Mouse (Mus musculus): ENCODE data around the gene Cga. TPM values are rescaled to one million over a fixed set of nuclear protein-coding genes. Genes with fewer than 3 reads are reported as not detected.
A peak's percentile ranks its signal among the peaks of the same experiment; 100 is the strongest.

Cga gene
- total and polyA plus RNA-seq, 2 experiments from 2014 or later, result not detected

DNA sequence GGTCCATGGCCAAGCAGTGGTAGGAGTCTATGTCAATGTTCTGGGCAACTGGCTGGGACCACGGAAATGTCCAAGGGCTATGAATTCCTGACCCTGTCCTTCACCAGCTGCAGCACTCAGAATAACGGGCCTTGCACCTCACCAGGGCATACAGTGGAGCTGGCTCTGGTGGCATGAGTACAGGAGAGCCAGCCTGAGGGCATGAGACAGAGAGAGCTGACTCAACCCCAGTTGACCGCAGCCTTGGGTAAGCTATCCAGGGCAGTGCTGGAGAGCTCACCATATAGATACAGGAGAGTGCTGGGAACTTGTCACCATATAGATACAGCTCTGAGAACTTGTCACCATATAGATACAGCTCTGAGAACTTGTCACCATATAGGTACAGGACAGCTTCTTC lies 34.2 kb upstream of the Cga start:
- H3K9ac ChIP-seq (replicated peaks; ENCODE audit: low read length), result no peak overlapping the region
- H3K9me3 ChIP-seq (ENCODE audit: low read length), result no peaks in the 10 kb centered on the region
- TF ChIP-seq CTCF (IDR thresholded peaks at IDR 0.05; ENCODE audit: low read depth), result no peak
- no peak overlapping the region for H3K4me3 ChIP-seq (ENCODE audit: low read length)
- no peak overlapping the region for H3K27ac ChIP-seq
- DNase-seq (ENCODE audit: low spot score), result no peak
- no peak for ATAC-seq
- H3K4me1 ChIP-seq (ENCODE audit: insufficient read depth, low read length), result no peaks in the 10 kb centered on the region
- no peaks in the 10 kb centered on the region for H3K27me3 ChIP-seq (ENCODE audit: insufficient read depth, low read length)
- no peaks in the 10 kb centered on the region for H3K36me3 ChIP-seq (ENCODE audit: insufficient read depth, low read length)
- 89% methylated on average over 3 of the region's 3 CpGs for WGBS
- H3K4me2 ChIP-seq (ENCODE audit: low read depth, low read length), result no peak overlapping the region

DNA sequence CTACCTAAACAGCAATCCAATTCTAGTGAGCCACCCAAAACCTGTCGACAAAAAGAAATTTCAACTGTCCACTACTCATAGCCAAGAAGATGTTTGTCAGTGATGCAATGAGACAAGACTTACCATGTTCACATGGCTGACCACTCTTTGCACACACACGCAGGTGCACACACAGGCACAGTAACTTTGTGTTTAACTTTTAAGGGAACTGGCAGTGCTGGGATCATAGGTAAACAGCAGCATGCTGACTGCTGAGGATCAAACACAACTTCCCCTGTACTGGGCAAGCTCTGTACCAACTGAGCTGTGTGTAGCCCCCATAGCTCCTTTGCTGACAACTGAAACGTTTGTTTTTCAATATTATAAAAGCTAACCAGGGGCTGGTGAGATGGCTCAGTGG lies 32.1 kb upstream of the Cga start:
- ATAC-seq, result no peak
- no peak overlapping the region for H3K4me3 ChIP-seq (ENCODE audit: low read length)
- no peak overlapping the region for H3K9ac ChIP-seq (replicated peaks; ENCODE audit: low read length)
- TF ChIP-seq CTCF (IDR thresholded peaks at IDR 0.05; ENCODE audit: low read depth), result no peak
- H3K27me3 ChIP-seq (ENCODE audit: insufficient read depth, low read length), result no peaks in the 10 kb centered on the region
- H3K27ac ChIP-seq, result no peak overlapping the region
- H3K4me2 ChIP-seq (ENCODE audit: low read depth, low read length), result no peak overlapping the region
- no peaks in the 10 kb centered on the region for H3K4me1 ChIP-seq (ENCODE audit: insufficient read depth, low read length)
- H3K36me3 ChIP-seq (ENCODE audit: insufficient read depth, low read length), result no peaks in the 10 kb centered on the region
- no peak for DNase-seq (ENCODE audit: low spot score)
- no peaks in the 10 kb centered on the region for H3K9me3 ChIP-seq (ENCODE audit: low read length)
- WGBS, result 86% methylated on average over 3 of the region's 3 CpGs

DNA sequence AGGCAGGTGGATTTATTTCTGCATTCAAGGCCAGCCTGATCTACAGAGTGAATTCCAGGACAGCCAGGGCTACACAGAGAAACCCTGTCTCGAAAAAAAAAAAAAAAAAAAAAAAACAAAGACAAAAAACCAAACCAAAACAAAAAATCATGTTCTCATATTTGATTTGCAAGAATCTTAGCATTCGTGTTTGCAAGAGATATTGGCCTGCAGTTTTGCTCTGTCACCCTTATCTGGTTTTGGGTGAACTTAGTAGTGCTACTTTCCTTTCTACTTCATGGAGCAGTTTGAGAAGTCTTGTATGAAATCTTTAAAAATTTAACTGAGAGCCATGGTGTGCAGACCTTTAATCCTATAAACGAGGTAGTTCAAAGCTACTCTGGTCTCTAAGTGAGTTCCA lies 23.8 kb upstream of the Cga start:
- Histone ChIP-seq H3K4me1 (ENCODE audit: insufficient read depth, low read length) (no peaks in the 10 kb centered on the region), H3K27ac (no peak overlapping the region), H3K27me3 (ENCODE audit: insufficient read depth, low read length) (no peaks in the 10 kb centered on the region), H3K9ac (replicated peaks; ENCODE audit: low read length) (no peak overlapping the region), H3K4me3 (ENCODE audit: low read length) (no peak overlapping the region), H3K9me3 (ENCODE audit: low read length) (no peaks in the 10 kb centered on the region), H3K36me3 (ENCODE audit: insufficient read depth, low read length) (no peaks in the 10 kb centered on the region), H3K4me2 (ENCODE audit: low read depth, low read length) (no peak overlapping the region)
- DNase-seq (ENCODE audit: low spot score), result no peak
- TF ChIP-seq CTCF (IDR thresholded peaks at IDR 0.05; ENCODE audit: low read depth), result no peak
- 83% methylated on average over 3 of the region's 3 CpGs for whole genome bisulfite sequencing
- ATAC-seq, result no peak

DNA sequence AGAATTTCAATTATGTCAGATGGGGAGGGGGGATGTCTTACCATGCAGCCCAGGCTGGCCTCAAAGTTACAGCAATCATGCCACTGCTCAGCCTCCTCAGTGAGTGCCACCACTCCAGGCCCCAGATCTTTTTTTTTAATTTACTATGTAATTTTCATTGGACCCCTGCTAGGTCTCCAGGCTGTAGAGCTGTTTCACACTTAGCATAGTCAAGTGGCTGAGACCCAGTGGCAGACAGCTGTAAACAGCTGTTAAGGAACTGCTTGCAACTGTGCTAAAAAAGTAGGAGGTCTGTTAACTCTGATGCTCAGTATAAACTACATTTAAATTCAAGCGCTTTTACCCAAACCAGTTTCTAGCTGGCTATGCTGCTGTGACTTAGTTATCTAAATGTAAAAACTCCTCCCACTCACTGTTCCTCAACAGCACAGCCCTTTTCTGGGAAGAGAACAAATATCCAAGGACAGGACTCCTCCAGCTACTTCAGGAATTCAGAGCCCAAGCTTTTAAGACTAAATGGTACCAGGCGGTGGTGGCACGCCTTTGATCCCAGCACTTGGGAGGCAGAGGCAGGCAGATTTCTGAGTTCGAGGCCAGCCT lies 20.6 kb upstream of the Cga start:
- Histone ChIP-seq H3K4me2 (ENCODE audit: low read depth, low read length) (no peak overlapping the region), H3K4me1 (ENCODE audit: insufficient read depth, low read length) (no peaks in the 10 kb centered on the region), H3K36me3 (ENCODE audit: insufficient read depth, low read length) (no peaks in the 10 kb centered on the region), H3K9ac (replicated peaks; ENCODE audit: low read length) (no peak overlapping the region), H3K27ac (no peak overlapping the region), H3K27me3 (ENCODE audit: insufficient read depth, low read length) (no peaks in the 10 kb centered on the region), H3K9me3 (ENCODE audit: low read length) (no peaks in the 10 kb centered on the region), H3K4me3 (ENCODE audit: low read length) (no peak overlapping the region)
- no peak for TF ChIP-seq CTCF (IDR thresholded peaks at IDR 0.05; ENCODE audit: low read depth)
- DNase-seq (ENCODE audit: low spot score) (no peak), ATAC-seq (no peak)
- WGBS, result 96% methylated on average over 4 of the region's 4 CpGs

- Histone ChIP-seq H3K4me3 (ENCODE audit: low read length) (no peak overlapping the region), H3K9ac (replicated peaks; ENCODE audit: low read length) (no peak overlapping the region), H3K4me1 (ENCODE audit: insufficient read depth, low read length) (no peaks in the 10 kb centered on the region), H3K9me3 (ENCODE audit: low read length) (no peaks in the 10 kb centered on the region), H3K36me3 (ENCODE audit: insufficient read depth, low read length) (no peaks in the 10 kb centered on the region), H3K27me3 (ENCODE audit: insufficient read depth, low read length) (no peaks in the 10 kb centered on the region), H3K27ac (no peak overlapping the region), H3K4me2 (ENCODE audit: low read depth, low read length) (no peak overlapping the region)
- no peak for ATAC-seq
- DNase-seq (ENCODE audit: low spot score), result no peak
- no peak for TF ChIP-seq CTCF (IDR thresholded peaks at IDR 0.05; ENCODE audit: low read depth)
- 42% methylated on average over 1 of the region's 1 CpGs for WGBS
Observed at GRCm38 (mm10) chr4:34874234-34874633, 19.3 kb upstream of the Cga start.

DNA sequence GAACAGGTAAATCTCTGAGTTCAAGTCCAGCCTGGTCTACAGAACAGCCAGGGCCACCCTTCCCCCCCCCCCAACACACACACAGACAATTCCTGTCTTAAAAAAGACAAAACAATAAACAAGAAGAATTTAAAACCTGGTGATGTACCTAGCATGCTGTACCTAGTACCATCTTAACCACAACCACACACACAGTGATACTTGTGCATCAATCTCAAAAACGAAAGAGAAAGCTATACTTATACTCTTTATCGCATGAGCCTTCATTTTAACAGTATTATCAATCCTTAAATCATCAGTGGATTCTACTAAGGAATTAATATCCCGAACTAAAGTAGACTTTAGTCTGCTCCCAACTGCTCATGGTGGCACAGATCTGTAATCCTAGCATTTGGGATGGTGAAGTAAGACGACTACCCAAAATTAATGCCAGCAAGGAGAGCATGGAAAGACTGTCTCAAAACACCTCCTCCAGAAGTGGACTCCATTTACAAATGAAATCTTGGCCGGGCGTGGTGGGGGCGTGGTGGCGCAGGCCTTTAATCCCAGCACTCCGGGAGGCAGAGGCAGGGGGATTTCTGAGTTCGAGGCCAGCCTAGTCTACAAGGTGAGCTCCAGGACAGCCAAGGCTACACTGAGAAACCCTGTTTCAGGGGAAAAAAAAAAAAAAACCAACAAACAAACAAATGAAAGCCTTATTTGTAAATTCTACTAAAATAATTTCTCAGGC lies 12.5 kb upstream of the Cga start:
- Histone ChIP-seq H3K36me3 (ENCODE audit: insufficient read depth, low read length) (no peaks in the 10 kb centered on the region), H3K9me3 (ENCODE audit: low read length) (no peaks in the 10 kb centered on the region), H3K4me1 (ENCODE audit: insufficient read depth, low read length) (peaks cover 11% of the 10 kb centered on the region; the same call in 1 of the 2 replicates), H3K4me3 (ENCODE audit: low read length) (peak overlapping the region; percentile 74), H3K27ac (no peak overlapping the region), H3K27me3 (ENCODE audit: insufficient read depth, low read length) (no peaks in the 10 kb centered on the region), H3K4me2 (ENCODE audit: low read depth, low read length) (peak overlapping the region; percentile 69), H3K9ac (replicated peaks; ENCODE audit: low read length) (peak overlapping the region; percentile 98; the same call in 1 of the 2 replicates)
- DNase-seq (ENCODE audit: low spot score), result no peak
- no peak for ATAC-seq
- 84% methylated on average over 10 of the region's 10 CpGs for WGBS
- no peak for TF ChIP-seq CTCF (IDR thresholded peaks at IDR 0.05; ENCODE audit: low read depth)

DNA sequence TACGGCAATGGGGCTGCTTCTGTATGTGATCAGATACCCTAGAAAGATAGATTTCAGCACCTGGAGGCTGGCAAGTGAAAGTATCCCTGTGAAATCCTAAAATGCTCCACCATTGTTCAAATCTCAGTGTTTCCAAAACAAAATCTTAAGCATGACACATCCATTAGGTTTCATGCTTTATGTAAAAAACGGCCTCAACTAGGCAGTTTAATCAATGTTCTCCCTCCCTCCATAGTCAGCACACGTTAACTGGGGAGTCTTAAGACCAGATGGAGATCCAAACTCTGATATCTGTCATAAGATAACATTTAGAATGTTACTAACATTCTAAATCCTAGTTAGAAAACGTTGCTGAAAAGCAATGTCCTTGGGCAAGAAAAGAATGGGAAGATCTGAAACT lies 11.7 kb upstream of the Cga start:
- H3K36me3 ChIP-seq (ENCODE audit: insufficient read depth, low read length), result no peaks in the 10 kb centered on the region
- H3K4me1 ChIP-seq (ENCODE audit: insufficient read depth, low read length), result peaks cover 11% of the 10 kb centered on the region; the same call in 1 of the 2 replicates
- H3K4me3 ChIP-seq (ENCODE audit: low read length), result peak overlapping the region; percentile 74
- DNase-seq (ENCODE audit: low spot score) (no peak), ATAC-seq (no peak)
- H3K9me3 ChIP-seq (ENCODE audit: low read length), result no peaks in the 10 kb centered on the region
- H3K27ac ChIP-seq, result peak overlapping the region; percentile 99
- peak overlapping the region; percentile 69 for H3K4me2 ChIP-seq (ENCODE audit: low read depth, low read length)
- whole genome bisulfite sequencing, result 6% methylated on average over 4 of the region's 4 CpGs
- H3K9ac ChIP-seq (replicated peaks; ENCODE audit: low read length), result peak overlapping the region; percentile 98
- no peaks in the 10 kb centered on the region for H3K27me3 ChIP-seq (ENCODE audit: insufficient read depth, low read length)
- no peak for TF ChIP-seq CTCF (IDR thresholded peaks at IDR 0.05; ENCODE audit: low read depth)
